Mouse (Mus musculus) gastrocnemius, adult 8-10 months (tissue): ENCODE measurements around the gene Ldlrad3. TPM values are rescaled to one million over a fixed set of nuclear protein-coding genes. Genes with fewer than 3 reads are reported as not detected.

Experiments
- DNase-seq, 2 experiments: peaks; one replicate each; pipeline ENCODE4 v3.0.0; 2022; ENCODE audit warnings: low spot score in 2 of 2
- total RNA-seq, 4 experiments: library from RNA; stranded (reverse); gene quantifications; 2 replicates each; pipeline ENCODE4 v1.2.4; 2022

The Ldlrad3 gene
- total RNA-seq, 4 experiments from 2014 or later = 3.4 to 4.9 (median 3.8) TPM

DNA sequence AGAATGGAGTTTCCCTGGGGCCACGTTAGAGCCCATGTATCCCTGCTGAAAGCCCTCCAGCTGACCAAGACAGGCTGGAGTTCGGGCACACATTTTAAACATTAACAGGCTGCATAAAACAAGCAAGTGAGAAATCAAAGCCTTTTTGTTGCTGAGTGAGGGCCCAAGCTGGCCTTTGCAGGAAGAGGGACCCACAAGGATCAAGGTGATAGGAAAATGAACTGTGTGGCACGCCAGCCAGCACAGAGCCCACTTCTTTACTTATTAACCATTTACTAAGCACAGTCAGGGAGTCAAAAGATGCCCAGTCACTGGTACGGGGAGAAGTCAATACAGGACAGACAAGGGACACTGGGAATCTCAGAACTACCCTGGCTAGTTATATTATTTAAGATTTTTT lies 218.6 kb downstream of the Ldlrad3 start:
- no peak for DNase-seq

DNA sequence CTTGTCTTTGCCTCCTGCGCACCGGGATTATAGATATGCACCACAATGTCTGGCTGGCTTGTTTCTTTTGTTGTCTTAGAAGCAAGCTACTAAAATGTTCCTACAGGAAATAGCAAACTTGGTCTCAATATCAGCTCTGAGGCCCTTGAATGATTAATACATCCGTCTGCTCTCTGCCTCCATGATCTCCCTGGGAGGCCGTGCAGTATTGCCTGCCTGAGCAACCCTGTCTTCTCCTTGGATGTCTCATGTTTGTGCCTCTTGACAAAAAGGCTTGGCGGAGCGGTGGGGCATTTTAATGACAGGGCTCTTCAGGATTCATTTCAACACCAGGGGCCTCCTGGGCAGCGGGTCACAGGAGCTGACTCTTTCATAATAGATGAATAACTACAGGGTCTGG lies 219.0 kb downstream of the Ldlrad3 start:
- no peak for DNase-seq

- no peak for DNase-seq
Measured at GRCm38 (mm10) chr2:101966017-101966416, 220.2 kb downstream of the Ldlrad3 start.

GRCm38 (mm10) chr2:101965515-101965914 lies 220.7 kb downstream of the Ldlrad3 start:
- no peak for DNase-seq

GRCm38 (mm10) chr2:101963367-101963766 lies 222.8 kb downstream of the Ldlrad3 start:
- DNase-seq = no peak

DNA sequence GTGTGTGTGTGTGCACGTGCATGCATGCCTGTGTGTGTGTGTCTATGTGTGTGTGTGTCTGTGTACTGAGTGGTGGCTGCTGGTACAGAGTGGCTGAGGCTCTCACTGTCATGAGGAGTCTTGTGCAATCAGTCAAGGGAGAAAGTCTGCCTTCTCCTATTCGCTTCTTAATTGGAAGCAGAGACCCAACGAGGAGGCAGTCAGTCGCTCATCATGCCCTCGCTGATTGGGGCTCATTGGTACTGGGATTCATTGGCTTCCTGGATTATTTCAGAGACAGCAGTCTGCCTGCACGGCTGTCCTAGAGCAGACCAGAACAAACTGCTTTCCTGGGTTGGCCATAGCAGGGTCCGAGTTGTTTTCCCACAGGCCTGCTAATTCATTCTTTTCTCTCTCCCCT lies 223.8 kb downstream of the Ldlrad3 start:
- DNase-seq = no peak

GRCm38 (mm10) chr2:101961391-101961790 lies 224.8 kb downstream of the Ldlrad3 start:
- DNase-seq = no peak

GRCm38 (mm10) chr2:101960658-101961057 lies 225.5 kb downstream of the Ldlrad3 start:
- DNase-seq = no peak

- DNase-seq = no peak
Measured at GRCm38 (mm10) chr2:101956125-101956524, 230.1 kb downstream of the Ldlrad3 start.

- no peak for DNase-seq
Measured at GRCm38 (mm10) chr2:101952951-101953361, 233.2 kb downstream of the Ldlrad3 start.

GRCm38 (mm10) chr2:101950716-101951520 lies 235.3 kb downstream of the Ldlrad3 start:
- DNase-seq = no peak

GRCm38 (mm10) chr2:101935006-101935405 lies 251.2 kb downstream of the Ldlrad3 start:
- no peak for DNase-seq

DNA sequence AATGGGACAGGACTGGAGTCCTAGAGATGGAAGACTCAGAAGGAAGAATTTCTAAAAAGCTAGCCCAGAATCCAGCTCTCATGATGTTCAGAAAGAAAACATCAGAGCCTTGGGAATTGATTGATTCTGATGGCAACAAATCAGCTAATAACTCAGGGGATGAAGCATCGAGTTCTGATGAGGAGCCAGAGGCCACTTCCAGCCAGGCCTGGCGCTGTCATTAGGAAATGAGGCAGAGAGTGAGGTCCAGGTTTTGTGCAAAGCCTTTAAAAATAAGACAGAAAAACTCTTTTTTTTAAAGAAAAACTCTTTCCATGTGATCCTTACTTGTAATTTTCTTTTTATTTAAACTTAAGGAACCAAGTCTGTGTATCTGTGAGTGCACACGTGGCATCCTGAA lies 252.9 kb downstream of the Ldlrad3 start:
- no peak for DNase-seq

DNA sequence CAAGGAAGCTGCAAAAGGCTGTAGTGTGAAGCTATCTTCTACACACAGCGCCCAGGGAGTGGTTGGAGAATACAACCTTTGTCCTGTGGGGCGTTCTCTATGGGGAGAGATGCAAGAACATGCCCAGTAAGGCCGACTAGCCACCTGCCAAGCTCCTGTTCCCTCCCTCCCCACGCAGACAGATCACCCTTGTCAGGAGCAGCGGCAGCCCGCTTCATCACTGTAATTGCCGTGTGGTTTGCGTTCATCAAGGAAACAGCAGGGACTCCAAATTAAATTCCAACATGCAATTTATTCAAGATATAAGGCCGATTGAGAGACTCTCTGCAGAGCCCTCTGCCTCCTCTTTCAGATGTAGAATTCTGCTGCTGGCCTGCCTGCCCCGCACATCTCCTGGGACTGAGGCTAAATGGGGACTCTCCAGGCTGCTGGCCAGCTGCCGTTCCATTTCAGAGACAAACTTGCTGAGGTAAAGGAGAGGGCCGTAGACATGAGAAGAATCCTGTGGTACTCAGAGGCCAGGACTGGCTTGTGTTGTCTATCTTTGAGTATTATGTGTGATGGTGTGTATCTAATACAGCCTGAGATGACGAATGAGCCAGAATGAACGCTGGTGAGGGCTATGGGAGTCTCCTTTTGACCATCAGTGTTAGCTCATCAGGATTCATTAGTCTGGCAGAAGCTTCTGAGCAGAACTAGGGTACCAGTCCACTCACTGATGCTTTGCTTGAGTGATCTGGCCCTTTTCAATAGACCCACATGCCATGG lies 253.8 kb downstream of the Ldlrad3 start:
- DNase-seq = no peak

DNA sequence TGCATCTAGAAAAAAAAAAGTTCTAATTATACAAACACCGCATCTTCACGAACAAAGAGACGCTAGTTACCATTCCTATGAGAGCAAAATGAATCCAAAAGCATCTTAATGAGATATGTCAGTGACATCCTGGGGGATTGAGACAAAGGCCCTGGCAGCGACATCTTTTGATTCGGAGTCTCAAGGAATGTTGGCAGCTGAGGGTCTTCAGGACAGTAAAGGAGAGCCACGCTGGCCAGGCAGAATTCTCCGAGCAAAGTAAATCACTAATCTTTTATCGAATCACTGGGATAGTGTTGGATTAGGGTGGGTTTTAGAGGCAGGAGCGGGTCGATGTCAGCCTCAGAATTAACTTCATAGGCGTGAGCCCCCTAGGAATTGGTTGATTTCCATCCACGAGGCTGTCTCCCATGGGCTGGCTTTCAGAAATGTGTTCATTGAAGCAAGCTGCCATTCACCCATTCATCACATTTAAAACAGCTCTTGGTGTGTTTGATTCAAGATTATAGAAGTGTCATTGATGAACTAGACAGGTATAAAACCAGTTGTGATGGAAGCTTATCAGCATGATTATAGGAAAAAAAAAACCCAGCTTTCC lies 260.5 kb downstream of the Ldlrad3 start:
- DNase-seq = no peak

- no peak for DNase-seq
Measured at GRCm38 (mm10) chr2:101925183-101925582, 261.0 kb downstream of the Ldlrad3 start.

DNA sequence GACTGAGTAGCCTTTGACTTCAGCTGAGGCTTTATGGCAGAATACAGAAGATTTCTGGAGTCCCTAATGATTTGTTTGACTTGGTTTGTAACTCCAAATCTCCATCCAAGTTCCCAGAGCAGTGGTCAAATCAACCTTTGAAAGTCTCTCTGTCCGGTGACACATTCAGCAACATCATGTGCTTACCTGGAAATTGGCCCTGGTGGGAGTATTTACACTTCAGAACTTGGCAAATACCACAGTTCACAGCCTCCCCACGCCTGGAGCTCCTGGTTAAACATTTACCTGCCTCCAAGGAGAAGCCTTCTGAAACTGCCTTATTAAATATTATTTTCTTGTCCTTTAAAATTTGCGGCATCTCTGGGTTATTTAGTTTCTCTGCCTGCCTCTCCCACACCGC lies 263.0 kb downstream of the Ldlrad3 start:
- no peak for DNase-seq

DNA sequence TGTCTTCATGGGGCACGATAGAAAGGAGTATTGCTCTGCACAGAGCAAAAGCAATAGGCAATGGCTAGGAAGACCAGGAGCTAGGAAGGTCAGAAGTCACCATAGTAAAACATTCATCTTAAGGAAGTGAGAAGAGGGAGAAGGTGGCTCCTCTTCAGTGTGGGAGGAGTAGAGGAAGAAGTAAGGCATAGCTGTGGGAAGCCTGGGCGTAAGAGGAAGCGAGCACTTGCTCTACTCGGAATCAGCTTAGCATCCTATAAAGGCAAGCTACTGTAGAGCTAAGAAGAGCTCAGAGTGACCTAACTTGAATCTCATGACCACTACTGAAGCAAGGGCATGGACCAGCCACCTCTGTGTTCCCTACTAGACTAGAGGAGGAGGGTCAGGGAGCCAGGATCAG lies 263.9 kb downstream of the Ldlrad3 start:
- no peak for DNase-seq

GRCm38 (mm10) chr2:101920136-101920554 lies 266.0 kb downstream of the Ldlrad3 start:
- DNase-seq = no peak

DNA sequence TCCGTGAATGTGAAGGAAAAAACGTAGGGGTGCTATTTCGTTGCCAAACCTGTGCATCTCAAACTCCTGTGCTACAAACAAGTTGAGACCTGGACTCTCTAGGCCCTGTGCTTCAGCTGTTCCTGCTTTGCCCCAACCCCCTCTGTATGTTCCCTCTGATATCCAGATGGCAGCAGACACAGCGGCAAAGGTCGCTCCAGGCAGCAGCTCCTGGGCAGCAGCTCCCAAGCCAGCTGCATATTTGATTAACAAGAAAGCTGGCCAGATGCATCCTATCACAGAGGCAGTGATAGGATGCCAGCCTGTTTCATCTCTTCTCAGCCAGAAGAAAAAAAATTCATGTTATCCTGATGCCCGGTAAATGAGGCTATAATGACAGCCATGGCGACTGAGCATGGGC lies 267.7 kb downstream of the Ldlrad3 start:
- no peak for DNase-seq

DNA sequence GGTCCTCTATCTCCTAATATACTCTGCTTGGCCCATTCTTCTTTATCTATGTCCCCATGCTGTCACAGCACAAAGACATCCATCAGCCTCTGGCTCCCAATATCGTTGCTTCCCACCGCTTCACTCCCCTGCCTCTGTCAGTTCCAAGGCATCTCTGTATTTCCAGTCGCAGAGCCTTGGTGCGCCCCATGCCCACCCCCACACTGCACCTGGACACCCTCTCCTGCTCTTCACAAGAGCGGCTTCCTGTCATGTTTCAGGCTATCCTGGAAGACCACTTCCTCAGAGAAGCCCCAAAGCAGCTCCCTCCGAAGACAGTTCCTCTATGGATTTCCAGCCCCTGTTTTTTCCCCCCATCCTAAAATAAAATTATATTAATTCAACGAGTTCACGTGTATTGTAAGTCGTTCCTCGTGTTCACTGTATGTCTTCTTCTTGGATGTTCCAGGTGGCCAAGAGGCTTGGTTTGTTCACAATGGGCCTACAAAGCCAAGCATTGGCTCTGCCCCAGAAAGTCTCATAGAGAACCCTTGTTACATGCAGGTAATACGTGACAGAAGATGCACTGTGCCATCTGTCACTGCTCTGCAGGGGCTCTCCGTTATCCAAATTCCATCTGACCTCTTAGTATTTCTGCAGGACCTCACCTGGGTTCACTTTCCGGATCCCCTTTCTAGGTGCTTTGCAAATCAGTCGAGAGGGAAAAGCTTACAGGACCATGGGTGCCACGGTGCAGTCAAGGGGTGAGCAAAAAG lies 276.7 kb downstream of the Ldlrad3 start:
- DNase-seq = no peak

DNA sequence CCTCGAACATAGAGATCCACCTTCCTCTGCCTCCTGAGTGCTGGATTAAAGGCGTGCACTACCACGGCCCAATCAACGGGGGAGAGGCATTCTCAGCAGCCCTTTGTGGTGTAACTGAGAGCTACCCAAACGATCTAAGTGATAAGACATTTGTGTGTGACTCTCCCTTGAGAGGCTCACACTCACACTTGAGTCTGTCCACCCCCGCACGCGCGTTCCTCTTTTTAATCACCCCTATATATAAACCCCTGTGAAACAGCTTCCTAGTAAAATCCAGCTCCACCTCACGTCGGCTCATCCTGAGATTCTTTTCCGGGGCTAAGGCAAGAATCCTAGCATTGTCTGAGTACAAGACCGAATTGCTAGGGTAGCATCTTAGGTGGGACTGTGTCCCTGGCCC lies 277.4 kb downstream of the Ldlrad3 start:
- DNase-seq = no peak
